Mouse (Mus musculus) kidney, postnatal 10 days (tissue): ENCODE data around the gene Calu.
"Not testable (repeated sequence)": the region's sequence is repeated elsewhere in the genome, so short reads cannot be mapped to it uniquely, and the experiment has no call there.

Experiments used
- DNase-seq: peaks from one replicate; pipeline ENCODE4 v3.0.0; 2021; ENCODE audit warnings: mixed read lengths

The Calu gene

DNA sequence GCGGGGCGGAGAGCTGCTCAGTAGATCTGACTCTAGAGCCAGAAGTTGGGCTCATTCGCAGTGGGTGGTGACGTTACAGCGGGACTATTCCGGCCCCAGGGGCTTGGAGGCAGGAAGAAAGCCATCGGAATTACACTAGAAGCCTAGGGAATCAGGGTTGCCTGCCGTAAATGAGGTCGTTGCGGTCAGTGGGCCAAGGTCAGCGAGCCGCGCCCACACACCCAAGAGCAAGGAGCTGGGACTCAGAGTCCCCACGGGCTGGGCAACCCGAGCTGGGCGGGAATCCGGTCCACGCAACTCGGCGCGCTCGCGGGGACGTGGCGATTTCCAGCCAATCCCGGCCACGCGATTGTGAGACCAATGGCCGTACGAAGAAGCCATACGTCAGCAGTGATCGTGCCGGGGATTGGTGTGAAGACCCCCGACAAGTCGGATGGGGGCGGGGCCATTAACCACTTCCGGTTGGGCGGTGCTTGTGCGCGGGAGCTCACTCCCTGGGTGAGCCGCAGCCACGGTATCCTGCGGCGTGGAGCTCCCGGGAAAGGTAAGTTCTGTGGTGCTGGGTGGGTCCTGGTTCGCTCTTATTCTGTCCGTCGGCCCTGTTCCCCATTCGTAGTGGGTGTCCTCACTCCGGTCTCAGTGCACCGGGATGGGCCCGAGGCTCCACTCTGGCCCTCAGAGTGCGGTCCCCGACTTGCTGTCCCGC, at the start of gene Calu:
Gene Calu (plus strand): TSS at position 405 of the 706 bp plus-strand sequence.
- peak; percentile 100 for DNase-seq

GRCm38 (mm10) chr6:29299112-29299511, 48.8 kb upstream of the Calu start:
- DNase-seq: no peak

GRCm38 (mm10) chr6:29303251-29303650, 44.6 kb upstream of the Calu start:
- no peak for DNase-seq

- no peak for DNase-seq
Observed at GRCm38 (mm10) chr6:29303726-29304125, 44.1 kb upstream of the Calu start.

GRCm38 (mm10) chr6:29305462-29305861, 42.4 kb upstream of the Calu start:
- DNase-seq: no peak

DNA sequence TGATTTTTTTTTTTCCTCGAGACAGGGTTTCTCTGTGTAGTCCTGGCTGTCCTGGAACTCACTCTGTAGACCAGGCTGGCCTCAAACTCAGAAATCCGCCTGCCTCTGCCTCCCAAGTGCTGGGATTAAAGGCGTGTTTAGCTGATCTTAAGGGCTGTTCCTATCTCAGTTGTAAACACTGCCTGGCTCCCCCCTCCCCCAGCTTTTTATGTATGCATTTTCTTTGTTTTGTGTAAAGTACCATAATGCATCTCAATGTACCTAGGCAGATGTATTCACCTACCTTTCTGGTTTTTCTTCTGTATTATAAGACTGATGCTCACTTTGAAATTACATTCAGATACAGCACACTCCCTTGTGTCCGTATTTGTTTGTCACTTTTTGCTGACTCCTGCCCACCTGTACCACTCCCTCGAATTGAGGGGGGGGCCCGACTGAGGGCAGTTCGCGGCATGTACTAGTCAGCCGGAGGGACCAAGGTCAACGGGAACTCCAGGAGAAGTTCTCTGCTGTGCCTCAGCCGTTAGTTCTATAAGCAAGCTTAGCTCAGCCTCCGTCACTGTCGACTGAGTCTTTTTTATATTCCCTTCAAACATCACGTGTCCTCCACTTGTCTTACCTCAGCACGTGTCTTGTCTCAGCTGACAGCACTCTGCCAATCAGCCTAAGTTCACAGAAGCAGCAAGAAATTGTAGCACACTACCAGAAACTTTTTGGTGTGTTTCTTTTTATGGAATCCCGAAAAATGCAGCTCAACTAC, 38.8 kb upstream of the Calu start:
- no peak for DNase-seq

DNA sequence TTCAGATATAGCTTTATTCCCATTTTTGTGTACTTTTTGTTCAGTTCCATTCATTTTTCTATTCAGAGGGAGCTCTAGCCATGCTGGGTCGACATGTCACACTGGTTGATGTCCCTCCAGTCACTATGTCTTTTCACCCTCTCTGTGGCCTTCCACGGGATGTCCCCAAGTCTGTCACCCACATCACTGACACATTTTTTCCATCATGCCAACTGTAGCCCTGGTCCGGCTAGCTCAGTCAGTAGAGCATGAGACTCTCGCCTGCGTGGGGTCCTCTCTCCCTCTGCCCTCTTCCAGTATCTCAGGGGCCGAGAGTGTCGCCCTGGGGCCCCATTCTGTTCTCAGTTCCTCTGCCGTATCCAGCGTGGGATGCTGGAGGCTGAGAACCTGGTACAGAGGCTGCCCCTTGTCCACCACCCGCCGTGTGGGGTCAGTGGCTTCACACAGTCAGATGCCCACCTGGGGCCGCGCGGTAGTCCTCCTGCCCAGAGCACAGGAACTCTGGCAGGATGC, 34.1 kb upstream of the Calu start:
- DNase-seq: no peak

GRCm38 (mm10) chr6:29317286-29317685, 30.6 kb upstream of the Calu start:
- no peak for DNase-seq

DNA sequence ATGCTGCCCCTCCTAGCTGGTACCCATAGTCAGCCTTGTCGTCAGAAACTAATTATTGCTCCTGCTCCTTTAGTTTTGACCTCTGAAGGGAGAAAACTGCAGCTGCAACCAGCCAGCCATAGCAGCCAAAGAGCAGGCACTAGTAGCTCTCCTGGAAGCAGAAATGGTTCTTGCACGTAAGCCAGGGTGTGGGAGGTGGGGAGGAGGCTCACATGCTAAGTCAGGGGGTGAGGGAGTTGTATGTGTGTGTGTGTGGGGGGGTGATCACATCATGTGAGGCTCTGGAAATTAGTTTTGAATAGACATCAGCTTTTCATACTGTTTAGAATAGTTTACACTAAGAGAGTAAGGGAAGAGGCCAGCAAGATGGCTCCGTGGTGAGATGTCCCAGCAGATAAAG, 29.9 kb upstream of the Calu start:
- no peak for DNase-seq

GRCm38 (mm10) chr6:29318879-29319278, 29.0 kb upstream of the Calu start, which contains the start of gene Fam71f1:
Gene Fam71f1, plus strand, starts transcription at chr6:29319140.
- peak; percentile 81 for DNase-seq

DNA sequence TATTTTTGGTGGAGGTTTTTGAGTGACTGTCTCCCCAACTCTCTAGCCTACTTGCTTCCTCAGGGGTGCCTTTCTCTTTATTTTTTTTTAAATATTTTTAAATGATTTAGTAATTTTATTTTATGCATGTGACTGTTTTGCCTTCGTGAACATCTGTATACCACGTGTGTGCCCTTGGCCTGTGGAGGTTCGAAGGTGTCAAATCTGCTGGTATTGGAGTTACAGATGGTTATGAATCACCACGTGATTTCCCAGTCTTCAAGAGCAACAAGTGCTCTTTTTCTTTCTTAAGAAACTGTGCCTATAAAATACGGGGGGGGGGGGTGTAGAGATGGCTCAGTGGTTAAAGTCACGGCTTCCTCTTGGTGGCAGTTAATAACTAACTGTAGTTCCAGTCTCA, 26.3 kb upstream of the Calu start:
- no peak for DNase-seq

DNA sequence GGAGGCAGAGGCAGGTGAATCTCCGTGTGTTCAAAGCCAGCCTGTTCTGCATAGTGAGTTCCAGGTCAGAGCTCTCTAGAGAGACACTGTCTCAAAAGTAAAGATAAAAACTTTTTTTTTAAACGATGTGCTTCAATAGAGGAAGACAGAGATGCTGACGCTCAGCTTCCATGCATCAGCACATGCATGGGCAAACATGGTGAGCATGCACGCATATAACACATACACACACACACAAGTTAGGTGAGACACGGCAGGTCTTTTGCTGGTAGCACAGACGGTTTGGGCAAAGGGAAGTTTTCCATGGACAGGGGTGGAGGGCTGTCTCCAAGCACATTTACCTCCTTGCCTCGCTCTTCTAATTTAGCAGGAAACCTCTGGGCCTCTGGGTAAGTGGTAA, 25.7 kb upstream of the Calu start:
- DNase-seq: no peak

GRCm38 (mm10) chr6:29322735-29323134, 25.1 kb upstream of the Calu start:
- DNase-seq: no peak

- no peak for DNase-seq
Observed at GRCm38 (mm10) chr6:29326961-29327360, 20.9 kb upstream of the Calu start.

DNA sequence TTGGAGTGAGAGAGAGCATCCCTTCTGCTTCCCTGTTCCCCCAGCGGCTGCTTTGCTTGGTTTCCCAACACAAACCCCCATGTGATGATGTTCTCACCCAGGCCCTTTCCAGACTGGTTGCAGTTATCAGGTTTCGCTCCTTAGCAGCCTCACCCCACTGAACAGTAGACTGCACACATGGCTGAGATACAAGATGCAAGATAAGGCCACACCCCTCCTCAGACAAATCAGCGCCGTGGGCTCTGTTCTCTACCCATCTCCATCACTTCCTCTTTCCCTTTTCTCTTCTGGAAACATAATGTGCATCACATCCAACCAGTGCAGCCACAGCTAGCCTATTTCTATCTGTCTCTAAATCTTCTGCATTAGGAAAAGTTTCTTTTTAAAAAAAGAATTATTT, 18.4 kb upstream of the Calu start:
- no peak for DNase-seq

- DNase-seq: not testable (repeated sequence)
Observed at GRCm38 (mm10) chr6:29346512-29346911, 1.4 kb upstream of the Calu start.

DNA sequence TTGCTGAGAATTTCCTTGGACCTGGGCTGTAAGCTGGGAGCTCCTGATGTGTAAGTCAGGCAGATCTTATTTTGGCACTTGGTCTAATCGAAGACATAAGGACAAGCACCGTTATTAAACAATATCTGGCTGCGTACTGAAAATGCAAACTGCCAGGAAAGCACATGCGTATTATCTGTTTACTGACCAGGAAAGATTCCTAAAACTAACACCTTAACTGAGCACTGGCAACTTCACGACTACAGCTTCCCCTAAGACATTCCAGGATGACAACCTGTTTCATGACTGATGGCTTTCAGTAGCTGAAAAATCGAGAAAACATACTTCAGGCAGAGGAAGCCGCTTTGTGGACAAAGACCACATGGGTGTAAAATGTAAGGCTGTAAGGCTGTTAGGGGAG, 680 bp upstream of the Calu start:
- DNase-seq: no peak

GRCm38 (mm10) chr6:29348371-29348724, 479 bp downstream of the Calu start:
- no peak for DNase-seq

DNA sequence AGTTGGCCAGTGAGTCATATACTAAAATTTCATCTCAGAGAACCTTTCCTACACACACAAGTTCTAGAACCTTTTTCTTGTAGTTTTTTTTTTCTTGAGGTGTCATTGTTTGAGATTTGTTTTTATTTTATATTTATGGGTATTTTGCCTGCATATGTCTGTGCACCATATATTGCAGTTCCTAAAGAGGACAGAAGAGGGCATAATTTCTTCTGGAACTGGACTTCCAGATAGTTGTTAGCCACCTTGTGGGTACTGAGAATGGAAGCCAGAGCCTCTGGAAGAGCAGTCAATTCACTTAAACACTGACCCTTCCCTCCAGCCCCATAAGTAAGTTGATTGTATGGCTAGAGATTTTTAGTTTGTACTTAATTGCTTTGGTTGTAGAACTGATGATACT, 3.7 kb downstream of the Calu start:
- no peak for DNase-seq

DNA sequence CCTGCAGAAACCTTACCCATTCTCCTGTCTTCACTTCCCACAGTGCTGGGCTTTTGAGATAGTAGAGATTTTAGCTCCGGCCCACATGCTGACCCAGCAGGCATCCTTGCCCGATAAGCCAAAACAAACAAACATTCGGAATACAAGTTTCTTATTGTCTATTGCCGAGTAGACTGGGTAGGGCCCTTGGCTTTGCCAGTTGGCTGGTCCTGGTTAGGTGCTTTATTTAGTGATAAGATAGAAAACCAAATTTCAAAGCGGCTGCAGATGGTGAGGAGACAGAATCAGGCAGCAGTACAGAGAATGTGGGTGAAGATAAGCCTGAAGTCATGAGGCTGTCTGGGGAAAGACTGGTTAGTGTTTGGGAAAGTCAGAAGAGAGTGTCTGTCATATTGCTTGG, 4.9 kb downstream of the Calu start:
- DNase-seq: no peak

GRCm38 (mm10) chr6:29359386-29359785, 11.5 kb downstream of the Calu start:
- no peak for DNase-seq

DNA sequence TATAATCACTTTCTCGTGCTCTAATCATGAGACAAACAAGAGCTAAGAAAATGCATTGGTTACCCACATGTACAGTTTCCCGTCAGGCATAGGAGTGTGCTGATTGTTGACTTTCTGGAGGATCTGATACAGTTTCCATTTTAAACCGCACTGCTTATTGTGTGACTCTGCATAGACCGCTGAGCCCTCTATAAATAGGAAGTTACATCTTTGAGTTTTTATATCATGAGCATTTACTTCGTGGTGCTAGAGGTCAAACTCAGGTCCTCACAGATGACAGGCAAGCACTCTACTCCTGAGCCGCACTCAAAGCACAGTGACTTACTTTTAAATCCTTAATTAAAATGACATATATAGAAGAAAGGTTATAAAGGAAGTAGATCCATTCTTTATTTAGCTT, 12.3 kb downstream of the Calu start:
- no peak for DNase-seq

DNA sequence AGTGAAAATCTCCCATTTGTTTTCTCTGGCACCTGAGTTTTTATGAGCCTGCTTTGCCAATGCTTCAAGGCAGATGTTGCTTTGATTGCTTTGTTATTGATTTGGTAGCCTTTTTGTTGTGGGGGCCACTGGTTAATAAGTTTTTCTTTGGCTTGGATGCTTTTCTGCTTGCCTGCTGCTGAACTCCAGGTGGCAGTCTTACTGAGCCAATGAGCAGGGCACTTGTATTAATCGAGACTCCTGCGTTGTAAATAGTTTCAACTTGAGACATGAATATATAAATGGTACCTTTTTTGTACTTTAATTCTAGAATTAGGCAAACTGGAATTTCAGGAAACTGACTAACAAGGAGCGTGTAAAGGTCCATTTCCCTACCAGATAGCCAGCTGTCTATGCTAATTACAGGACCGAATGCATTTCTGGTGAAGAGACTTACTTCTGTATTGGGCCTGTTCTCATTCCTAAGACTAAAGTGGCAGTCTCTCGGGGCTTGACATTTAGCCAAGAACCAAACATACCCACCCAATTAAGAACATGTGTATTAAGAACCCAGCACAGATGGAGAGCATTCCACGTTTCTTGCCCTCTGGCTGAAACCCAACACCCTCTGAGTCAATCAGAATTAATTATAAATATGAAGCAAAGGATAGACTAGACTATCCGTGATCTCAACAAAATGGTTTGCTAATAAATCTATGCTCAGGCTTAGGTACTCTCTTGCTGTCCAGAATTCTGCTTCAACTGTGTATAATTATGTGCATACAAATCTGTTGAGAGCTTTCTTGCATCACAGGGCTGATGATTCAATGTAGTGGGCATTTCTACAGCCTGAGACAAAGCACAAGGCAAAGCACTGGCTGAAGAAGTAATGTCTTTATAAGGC, 14.6 kb downstream of the Calu start:
- no peak for DNase-seq
